Mouse (Mus musculus): ENCODE data around the gene Ccdc73.
"Not testable (repeated sequence)": the region's sequence is repeated elsewhere in the genome, so short reads cannot be mapped to it uniquely, and the experiment has no call there.

Ccdc73 gene

GRCm38 (mm10) chr2:104867282-104867855 lies at the start of gene Ccdc73:
Gene Ccdc73, plus strand, starts transcription at chr2:104867805.
- DNase-seq, result no peak

DNA sequence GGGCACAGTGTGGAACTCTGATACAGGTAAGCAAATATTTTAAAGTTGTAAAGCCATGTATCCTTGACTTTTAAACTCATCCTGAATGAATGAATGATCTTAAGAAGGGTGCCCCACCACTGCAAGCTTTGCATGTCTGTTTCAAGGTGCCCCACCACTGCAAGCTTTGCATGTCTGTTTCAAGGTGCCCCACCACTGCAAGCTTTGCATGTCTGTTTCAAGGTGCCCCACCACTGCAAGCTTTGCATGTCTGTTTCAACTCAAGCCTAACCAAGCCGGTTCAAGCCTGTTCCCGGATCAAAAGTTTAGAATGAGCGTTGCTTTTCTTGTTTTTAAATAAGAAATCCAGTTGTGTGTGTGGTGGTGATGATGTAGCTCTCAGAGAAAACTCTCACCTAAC lies 48.8 kb upstream of the Ccdc73 start:
- DNase-seq, result not testable (repeated sequence)

- DNase-seq, result no peak
These were observed 41.4 kb upstream of the Ccdc73 start for GRCm38 (mm10) chr2:104826191-104826590.

DNA sequence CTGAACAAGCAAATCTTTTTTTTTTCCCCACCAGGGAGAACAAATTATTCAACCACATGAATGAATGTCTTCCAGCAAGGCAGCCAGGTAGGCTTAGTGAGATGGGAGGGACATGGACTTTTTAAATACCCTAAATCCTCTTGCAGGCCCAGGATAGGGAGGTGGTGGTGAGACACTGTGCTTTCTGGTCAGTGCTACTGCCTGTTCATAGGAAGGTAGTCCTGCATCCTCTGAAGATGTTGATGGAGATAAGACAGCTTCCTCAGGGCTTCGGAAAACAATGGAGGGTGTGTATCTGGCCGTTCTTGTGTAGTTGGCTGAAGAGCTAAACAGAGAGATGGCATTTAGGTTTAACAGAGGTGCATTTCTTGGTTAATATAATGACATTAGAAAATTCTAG lies 35.1 kb upstream of the Ccdc73 start:
- DNase-seq, result no peak

GRCm38 (mm10) chr2:104840974-104841373 lies 26.6 kb upstream of the Ccdc73 start:
- DNase-seq, result no peak

DNA sequence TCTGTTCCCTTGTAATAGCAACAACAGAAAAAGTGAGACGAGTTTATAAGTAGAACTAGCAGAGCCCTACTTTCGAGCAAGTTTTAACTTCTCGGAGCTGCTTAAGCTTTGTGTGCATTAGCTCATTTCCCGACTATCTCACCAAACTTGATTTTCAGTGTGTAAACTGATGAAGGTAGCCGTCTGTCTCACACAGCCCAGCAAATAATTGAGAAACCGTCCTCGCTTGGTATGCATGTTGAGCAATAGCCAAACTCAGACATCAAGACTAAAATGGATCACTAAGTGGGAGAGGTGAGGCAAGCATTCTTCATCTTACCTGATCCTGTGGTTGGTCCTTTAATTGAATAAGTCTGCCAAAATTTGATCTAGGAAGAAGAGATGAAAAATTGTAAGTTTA lies 25.9 kb upstream of the Ccdc73 start:
- no peak for DNase-seq

GRCm38 (mm10) chr2:104842559-104842958 lies 25.0 kb upstream of the Ccdc73 start:
- no peak for DNase-seq

GRCm38 (mm10) chr2:104846638-104847414 lies 20.8 kb upstream of the Ccdc73 start:
- DNase-seq, result no peak

DNA sequence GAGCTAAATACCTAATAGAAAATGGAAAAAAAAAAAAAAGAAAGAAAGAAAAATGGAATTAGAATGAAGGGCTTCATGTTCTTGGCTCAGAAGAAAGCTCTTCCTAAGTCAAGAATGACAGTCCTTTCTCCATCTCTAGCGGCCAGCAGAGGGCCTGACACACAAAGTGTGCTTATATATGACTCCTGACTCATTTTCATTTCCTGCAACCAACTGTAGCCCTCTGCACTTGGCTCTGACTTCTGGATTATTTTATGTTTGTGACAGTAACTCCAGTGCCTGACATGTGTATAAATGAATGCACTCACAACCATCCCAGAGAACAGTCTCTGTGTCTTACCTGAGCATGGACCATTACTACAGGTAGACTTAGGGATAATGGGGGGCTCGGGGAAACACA lies 20.0 kb upstream of the Ccdc73 start:
- DNase-seq, result peak; percentile 3 to 18

DNA sequence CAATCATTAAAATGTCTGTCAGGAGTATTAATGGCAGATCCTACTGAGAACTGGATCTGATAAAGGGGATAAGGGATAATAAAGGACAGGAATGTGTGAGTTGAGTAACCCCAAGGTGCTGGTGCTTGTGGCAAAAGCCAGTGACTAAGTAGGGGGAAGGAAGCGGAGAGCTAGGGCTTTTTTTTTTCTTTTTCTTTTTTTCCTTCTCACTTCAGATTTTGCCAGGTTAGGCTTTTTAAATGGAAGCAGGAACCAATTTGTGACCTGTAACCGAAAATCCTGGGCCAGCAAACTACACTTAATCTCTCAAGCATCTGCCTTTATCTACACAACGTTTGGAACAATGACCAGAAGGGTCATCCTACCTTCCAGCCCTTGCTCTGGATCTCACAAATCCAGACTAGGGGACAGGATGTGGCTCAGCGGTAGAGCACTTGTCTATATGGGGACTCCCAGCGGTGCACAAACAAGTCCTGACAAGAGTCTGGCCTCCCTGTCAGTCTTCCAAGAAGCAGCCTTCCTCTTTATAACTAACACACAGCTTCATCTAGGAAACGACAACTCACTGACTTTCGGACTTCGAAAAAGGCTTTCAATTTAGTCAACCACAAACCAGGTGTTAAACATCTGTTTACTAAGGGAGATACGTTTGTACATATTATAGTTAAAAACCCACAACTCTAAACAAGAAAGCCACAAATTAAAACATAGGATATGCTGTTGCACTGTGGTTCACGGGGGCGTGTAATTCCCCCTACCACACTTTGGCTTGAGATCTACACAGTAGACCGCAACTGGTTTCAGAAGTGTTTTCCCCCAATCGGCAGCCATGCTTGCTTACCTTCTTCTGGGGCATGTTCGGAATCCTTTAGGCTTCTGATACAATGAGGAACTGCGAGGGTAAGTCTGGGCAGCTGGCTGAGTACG lies 19.1 kb upstream of the Ccdc73 start:
- peak; percentile 7 to 35 for DNase-seq

DNA sequence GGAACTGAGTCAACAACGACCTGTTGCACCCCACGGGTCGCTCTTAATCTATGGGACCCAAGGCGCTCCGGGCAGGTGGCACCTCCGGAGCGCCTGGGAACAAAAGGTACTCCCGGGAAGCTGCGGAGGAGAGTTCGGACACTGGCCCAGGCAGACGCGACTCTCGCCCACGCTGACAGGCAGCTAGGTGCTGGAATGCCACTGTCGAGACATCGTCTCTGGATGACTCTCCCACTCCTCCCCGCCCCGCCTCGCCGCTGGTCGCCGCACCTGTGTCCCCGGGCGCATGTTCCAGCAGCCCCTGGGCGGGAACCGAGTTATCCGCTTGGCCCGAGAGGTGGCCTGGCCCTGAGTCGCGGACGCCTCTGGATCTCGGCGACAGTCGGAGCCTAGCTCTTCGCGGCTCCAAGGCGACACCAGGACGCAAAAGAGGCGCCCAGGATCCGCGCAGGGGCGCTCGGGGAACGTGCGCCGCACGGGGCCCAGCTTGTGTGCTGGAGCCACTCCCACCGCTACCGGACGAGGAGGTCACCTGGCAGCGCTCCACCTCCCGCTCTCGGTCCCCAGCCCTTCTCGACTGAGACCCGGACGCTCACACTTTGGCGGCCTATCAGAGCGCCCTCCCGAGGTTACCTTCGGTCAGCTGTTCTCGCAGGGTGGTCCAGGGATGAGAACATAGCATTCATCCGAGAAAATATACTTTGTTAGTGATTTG lies 18.2 kb upstream of the Ccdc73 start, which contains the start of gene Prrg4:
TSS of gene Prrg4 (minus strand) at position 601 of the 715 bp plus-strand sequence.
- DNase-seq, result peak; percentile 54 to 65

DNA sequence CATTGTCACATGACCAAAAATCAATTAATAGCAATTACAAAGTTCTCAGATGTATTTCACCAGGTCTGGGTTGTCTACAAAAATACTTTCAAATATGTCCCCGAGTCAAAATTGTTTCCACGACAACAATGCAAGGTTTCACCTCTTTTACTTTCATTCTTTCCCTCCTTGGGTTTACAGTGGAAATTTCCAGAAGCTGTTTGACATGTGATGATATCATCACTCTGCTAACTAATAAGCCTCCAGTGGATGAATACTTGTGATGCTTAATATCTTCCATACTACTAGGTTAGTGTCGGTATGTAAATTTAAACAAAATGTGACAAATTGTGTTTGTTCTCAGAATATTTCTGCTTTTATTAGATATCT lies 17.6 kb upstream of the Ccdc73 start:
- DNase-seq, result no peak

- no peak for DNase-seq
These were observed 15.9 kb upstream of the Ccdc73 start for GRCm38 (mm10) chr2:104851686-104852085.

GRCm38 (mm10) chr2:104852546-104852945 lies 15.1 kb upstream of the Ccdc73 start:
- DNase-seq, result no peak

DNA sequence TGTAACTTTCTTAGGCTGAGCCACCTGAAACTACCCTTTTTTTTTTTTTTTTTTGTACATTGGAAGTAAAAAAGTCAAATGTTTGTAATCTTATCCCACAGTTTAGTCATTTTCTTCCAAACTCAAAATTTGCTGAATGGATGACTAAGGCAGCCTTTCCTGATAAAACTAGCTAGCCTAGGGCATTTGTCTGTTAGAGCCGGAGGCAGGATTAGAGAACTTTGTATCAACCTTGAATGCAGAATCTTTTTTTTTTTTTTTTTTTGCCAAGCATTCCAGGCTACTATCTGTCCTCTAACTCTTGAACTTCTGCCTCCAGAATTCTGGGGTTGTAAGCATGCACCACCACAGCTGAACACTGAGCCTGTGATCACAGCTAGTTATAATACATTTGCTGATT lies 12.8 kb upstream of the Ccdc73 start:
- no peak for DNase-seq

GRCm38 (mm10) chr2:104855732-104856131 lies 11.9 kb upstream of the Ccdc73 start:
- no peak for DNase-seq

DNA sequence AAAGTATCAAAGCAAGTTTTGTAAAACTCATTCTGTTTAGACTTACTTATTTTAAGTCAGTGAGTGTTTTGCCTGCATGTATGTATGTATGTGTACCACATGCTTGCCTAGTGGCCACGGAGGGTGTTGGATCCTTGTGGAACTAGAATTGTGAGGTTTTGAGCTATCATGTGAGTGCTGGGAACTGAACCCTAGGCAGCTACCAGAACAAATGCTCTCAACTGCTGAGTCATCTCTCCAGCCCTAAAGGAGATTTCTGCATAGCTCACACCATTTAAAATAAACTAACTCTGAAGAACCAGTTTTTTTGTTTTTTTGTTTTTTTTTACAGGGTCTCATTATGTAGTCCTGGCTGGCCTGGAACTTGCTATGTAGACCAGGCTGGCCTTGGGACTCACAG lies 11.4 kb upstream of the Ccdc73 start:
- DNase-seq, result no peak

DNA sequence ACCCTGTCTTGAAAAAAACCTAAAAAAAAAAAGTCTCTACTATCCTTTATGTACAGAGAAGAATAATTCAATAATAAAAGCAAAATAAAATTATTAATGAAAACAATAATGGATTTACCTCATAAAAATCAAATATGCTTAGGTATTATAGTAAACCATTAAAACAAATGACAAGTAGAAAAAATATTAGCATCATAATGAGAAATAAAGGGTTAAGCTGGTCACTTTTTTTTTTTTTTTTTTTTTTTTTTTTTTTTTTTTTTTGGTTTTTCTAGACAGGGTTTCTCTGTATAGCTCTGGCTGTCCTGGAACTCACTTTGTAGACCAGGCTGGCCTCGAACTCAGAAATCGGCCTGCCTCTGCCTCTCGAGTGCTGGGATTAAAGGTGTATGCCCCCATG lies 9.5 kb upstream of the Ccdc73 start:
- not testable (repeated sequence) for DNase-seq

DNA sequence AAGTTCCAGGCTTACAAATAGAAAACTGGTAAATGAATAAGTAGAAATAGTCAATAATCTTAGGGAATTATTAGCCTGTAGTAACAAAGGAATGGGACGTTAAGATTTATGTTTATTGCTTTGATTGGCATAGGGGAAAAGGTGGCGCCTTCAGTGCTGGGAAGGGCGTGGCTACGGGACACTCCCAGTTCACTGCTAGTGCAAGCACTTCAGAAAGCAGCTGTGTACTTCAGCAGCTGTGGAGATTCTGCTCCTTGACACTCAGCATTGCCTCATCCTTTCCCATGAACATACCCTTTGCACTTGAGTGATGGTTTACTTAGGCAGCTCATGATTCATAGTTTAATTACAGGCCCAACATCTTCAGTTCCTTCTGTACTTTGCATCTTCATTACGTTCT lies 8.5 kb upstream of the Ccdc73 start:
- no peak for DNase-seq

DNA sequence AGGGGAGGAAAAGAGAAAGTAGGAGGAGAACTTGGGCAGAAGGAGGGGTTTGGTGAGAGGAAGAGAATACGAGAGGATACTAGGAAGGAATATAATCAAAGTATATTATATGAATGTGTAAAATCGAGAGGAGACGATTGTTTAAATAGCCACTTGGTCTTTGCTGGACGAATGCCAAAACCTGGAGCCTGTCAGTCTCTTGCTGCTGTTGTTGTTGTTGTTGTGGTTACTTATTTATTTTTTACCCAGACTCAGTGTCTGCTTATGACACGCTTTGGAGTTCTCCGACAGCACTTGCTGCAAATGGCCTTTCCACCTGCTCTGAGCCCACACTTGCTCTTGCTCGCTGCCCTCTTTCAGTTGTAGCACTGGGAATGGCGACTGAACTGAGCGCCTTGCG lies 7.2 kb upstream of the Ccdc73 start:
- no peak for DNase-seq

DNA sequence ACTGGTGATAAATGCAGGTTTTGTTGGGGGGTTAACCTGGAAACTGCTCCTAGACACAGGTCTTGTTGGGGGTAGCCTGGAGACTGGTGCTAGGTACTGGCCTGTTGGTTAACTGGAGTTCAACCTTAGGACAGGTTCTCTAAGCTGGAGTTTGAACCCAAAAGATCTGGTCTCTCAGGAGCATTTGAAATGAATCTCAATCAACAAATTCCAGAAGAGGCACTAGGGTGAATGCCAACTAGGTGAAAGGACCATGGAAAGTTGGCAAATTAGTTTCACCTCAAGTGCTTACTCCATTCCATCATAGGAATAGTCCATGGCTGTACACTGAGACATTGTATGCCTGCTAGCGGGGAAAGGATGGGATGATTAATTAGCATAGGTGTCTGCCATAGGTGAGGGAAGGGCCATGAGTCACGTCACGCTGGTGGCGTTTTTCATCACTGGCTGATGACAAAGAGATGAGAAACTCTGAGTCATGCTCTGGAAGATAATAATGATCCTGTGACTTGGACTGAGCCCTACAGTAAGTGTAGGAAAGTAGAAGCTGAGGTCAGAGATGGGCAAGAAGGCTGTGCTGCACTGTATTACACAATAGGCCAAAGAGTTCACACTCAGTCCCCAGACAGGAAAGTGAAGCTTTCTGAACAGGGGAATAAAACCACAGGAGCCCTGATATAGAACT lies 3.3 kb upstream of the Ccdc73 start:
- no peak for DNase-seq

GRCm38 (mm10) chr2:104869101-104869500 lies 1.5 kb downstream of the Ccdc73 start:
- DNase-seq, result no peak
